Mouse (Mus musculus) lung, postnatal 10 days (tissue): ENCODE data around the gene Ctns.
A peak's percentile ranks its signal among the peaks of the same experiment; 100 is the strongest.

Source experiments
- DNase-seq: peaks from one replicate; pipeline ENCODE4 v3.0.0; 2021

Ctns gene

DNA sequence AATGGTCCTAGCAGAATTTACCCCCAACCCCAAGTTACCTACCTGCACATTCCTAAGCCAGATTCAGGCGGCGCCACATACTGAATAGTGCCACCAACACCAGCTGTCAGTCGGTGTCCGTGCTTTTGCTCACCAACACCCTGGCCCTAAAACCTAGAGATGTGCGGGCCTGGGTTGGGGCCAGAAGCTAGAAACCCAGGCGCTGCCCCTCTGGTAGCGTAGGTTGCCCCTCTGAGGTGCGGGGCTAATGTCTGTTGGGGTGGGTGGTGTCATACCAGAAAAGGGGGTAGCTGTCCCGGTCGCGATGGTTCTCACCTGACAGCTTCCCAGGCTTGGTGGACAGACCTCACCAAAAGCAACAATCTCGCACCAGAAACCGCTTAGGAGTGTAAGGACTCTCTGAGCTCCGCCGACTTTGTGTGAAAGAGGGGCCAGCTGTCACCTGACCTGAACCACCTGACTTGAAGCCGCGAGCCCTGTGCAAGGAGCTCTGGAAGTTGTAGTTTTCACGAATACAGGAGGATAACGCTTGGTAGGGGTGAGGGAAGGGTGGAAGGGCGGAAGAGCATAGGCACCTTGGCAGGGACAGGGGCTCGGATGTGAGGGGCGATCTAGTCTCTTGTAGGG is at the start of gene Ctns:
Gene Ctns, minus strand, starts transcription at position 440 of the 627 bp plus-strand sequence.
- DNase-seq = peak; percentile 89

DNA sequence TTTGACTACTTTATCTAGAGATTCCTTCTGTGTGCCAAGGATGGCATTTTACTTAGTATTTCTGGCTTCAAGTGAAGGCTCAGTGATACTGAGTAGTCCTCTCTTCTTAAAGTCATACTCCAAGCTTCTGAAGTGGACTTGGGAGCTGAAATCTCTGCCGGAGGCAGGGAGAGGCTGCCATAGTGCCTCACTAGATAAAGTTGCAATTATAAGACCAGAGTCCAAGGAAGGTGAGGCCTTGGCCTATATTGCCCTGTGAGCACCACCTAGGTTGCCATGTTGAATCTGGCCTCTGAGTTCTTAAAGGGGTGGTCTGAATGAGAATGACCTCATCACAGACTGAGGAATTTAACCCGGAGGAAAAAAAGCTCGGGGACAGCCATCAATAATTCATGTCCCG is 43.9 kb upstream of the Ctns start:
- DNase-seq = no peak

DNA sequence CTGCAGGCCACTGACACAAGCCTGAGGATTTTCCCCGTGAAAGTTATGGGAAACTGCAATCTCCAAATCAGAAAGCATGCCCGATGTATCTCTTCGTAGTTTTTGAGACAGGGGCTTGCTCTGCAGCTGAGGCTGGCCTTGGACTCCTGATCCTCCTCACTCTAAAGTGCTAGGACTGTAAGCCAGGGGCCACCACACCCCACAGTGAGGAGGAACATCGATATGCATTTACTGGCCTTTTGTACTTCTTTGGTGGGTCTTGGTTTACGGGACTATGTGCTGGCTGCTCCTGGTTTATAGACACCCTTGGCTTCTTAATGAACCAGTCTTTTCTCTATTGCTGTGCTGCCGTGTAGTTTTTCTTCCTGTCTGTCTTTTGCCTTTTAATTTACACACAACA is 43.4 kb upstream of the Ctns start:
- DNase-seq = no peak

DNA sequence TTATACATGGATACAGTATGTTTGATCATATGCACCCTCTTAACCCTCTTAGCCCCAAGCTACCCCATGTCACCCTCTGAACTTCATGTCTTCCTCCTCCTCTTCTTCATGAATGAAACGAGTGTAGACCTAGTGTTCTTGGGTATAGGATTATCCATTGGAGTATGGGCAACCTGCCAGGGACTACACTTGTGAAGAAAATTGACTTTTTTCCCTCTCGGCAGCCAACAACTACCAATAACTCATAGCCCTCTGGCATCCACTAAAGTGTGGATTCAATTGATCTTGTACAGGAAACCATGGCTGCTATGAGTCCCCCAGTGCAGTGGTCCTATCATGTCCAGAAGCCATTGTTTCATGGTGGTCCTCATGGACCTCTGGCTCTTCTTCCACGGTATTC is 37.9 kb upstream of the Ctns start:
- DNase-seq = no peak

DNA sequence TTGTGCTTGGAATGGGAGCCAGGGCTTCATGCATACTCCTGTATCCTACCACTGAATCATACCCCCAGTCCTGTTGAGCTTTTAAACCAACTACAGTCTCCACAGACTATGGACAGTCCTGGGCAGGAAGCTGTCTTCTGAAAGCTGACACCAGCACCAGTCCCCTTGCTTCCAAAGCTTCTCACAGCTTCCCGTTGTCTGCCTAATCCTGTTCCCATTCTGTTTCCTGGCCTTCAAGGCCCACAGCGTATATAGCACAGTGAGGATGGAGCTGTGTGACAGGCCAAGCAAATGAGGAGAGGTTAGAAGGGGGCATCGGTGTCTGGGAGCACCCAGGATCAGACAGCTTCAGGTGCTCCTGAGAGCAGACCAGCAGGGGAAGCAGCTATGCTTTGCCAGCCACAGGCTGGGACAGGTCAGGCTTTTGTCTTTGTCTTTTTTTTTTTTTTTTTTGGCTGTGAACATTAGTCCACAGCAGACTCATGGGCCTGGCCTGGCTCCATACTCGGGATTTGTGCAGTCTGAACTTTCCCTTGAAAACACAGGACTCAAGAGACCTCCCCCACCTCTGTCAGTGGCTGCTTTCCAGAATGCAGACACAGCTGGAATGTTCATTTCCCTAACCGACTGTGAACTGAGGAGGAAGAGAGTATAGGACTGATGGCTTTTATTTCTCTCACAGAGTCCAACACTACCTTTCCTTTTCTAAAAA is 37.3 kb upstream of the Ctns start:
- DNase-seq = peak; percentile 73

DNA sequence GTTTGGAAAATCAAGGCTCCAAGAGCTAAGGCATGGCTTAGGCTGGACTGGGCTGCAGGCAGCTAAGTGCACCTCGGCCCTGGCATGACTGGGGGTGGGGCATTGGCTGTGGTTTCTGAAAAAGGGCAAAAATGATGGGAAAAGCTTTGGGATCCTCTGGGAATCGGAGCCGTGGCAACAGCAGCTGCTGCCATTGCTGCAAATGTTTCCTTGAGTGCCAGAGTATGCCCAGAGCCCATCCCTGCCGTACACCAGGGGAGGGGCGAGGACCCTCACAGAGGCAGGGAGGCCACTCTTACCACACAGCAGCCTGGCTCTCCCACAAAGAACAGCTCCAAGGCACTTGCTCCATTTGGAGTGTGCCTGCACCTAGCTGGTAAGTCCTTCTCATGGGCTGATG is 35.1 kb upstream of the Ctns start, which contains the start of gene Trpv1:
Gene Trpv1, plus strand, starts transcription at position 301 of the 400 bp plus-strand sequence.
- no peak for DNase-seq

DNA sequence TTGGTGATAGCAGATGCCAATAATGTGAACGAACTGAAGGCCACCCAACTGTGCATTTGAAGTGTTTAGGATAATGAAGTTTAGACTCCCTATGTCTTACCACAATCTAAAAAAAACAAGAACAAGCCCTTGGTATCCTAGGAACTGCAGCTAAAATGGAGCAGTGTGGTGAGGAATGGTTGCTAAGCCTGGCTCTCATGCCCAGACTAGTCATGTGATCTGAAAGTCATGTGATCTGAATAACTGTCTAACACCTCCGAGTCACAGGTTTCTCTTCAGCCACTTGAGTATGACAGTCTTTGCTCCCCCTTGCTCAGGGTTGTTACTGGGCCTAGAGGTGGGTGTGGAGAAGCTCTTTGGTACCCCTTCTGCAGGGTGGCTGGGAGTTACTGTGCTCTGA is 33.7 kb upstream of the Ctns start:
- no peak for DNase-seq

DNA sequence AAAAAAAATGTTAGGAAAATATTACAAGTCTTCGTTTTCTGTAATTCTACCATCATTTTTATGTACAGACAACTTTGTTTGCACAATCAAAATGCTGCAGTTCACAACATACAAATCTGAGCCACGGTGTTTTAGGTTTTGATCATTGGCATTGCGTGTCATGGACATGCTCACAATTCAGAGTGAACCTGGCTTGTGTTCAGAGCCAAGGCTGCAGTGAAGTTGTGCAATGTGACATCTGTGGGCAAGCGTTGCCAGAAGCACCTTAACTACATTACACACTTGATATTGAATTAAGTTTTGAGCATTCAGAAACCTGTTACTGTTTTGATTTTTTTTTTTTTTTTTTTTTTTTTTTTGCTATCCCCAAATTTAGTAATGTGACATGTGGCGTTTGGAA is 31.2 kb upstream of the Ctns start:
- DNase-seq = no peak

DNA sequence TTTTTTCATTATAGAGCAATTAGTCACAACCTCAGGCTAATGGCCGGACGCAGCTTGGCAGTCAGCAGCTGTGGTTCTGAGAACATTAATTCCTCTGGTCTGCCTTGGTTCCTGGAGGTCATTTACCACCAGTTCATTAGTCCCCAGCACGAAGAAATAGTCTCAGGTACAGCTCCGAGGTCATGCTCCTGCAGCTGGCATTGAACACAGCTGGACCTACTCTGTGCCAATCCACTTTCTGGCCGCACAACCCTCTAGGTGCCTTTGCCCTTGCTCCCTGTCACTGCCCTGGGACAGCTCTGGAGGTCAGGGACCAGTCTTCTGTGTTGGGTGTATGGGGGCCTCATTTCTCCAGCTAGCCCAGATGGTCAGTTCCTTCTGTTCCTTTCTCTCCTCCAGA is 30.0 kb upstream of the Ctns start:
- no peak for DNase-seq

DNA sequence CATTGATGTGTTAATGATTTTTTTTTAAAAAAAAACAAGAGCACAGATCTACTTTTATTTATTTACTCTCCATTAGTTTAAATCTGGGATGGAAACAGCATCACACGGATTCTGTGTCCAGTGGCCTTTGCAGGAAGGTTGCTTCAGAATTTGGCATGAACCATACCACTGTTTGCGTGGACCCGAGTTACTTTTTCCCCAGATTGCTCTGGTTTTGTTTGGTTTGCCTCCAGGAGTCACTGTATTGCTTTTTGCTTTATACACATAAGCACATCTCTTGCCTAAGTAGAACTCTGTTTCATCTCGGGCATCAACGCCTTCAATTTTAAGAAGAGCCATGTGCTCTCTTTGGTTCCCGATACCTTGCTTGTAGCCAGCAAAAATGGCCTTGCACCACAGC is 27.0 kb upstream of the Ctns start:
- DNase-seq = no peak

DNA sequence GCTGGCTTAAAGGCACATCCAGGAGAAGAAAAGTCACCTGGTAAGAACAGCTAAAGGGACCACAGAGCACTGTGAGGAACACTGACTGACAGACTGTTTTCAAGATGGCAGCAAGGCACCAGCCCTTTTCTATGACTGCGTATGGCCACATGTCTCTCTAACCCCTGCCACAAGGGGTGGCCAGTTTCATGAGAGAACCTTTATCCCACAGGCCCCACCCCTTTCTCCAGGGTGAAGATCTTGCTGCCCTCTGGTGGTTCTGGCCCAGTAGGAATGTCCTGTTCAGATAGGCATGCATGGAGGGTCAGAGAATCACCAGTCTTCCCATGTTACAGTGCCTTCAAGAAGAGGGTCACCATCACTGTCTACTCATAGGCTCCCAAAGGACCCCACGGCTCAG is 25.1 kb upstream of the Ctns start:
- peak; percentile 65 for DNase-seq

DNA sequence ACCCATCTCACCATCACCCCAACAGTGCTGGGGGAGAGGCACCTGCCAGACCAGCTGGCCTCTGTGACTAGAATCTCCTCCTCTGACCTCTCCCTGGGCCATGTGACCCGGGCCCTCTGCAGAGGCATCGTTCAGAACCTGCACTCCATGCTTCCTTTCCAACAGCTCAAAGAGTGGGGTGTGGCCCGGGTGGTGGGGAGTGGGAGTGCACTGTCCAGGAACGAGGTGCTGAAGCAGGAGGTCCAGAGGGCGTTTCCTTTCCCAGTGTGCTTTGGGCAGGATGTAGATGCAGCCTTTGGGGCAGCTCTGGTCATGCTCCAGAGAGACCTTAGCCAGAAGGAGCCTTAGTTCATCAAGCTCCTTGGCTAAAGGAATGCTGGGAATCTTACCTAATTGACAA is 24.0 kb upstream of the Ctns start:
- no peak for DNase-seq

DNA sequence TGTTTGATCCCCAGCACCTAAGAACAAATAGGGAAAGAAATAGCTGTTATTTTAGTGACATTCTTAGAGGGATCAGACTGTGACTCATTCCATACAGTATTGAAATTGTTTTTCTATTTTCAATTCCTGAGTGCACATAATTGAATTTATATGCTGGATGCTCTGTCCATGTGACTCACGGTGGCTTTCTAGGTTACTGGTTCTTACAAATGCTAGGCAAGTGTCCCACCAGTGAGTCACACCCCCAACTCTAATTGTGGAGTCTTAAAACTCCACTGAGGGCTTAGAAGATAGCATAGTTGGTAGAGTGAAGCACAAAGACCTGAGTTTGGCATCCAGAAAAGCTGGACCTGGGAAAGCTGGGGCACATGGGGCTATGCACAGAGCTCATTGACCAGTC is 21.8 kb upstream of the Ctns start:
- DNase-seq = no peak

DNA sequence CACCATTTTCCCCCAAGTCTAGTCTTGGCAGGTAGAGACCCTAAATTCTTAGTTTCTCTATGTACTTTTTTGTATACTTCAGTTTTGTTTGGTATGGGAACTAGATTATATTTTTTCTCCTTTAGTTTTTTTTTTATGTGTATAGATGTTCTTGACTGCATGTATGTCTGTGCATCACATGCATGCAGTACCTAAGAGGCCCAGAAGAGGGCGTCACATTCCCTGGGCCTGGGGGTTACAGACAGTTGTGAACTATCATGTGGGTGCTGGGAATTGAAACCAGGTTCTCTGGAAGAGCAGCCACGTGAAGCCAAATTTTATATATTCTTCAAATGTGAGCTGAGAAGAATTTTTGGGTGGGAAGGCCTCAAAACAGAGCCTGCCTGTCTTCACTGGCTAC is 20.8 kb upstream of the Ctns start:
- DNase-seq = no peak

DNA sequence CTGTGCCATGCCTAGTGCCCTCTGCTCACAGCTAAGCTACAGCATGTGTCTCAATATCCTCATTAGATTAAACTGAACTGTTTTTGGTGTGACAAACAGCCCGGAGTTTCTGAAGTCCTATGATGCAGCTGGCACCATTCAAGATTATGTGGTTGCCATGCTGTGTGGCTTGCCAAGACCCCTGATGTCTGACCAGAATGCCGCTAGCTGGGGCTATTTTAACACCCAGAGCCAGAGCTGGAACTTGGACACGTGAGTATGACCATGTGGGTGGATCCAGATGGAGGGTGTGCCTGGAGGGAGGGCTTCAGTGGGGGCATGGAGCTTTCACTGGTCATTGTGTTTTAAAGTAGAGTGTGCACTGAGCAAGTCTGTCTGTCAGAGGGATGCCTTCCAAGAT is 15.1 kb upstream of the Ctns start:
- DNase-seq = no peak

DNA sequence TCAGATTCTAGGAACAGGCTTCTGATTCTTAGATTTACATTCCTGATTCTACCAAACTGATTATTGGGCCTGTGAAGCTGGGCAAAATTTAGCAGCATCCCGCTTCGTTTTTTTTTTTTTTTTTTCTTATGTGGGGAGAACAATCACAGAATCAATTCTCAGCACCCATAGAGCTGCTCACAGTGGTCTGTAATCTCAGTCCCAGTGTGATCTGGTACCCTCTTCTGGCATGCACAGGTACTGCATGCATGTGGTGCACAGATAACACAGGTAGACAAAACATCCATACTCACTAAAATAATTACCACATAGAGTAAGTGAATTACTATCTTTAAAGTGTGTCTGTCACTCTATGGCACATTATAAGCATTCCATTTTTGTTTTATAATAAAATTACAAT is 8.8 kb upstream of the Ctns start:
- DNase-seq = no peak

DNA sequence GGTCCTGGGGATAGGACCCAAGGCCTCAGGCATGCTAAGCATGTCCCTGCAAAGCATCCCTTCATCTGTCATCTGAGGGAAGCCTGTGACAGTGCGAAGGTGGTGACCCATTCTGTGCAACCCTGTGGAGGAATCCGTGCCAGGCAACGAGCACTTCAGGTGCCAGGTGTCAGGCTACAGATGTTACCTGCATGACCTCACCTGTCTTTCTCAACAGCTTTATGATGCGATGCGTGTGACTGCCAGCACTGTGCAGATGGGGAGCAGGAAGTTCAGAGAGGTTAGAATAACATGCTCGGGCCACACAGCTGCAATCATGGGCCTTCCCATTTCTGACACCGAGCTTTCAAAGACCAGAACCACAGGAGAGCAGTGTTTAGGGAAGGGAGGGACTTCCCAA is 6.4 kb upstream of the Ctns start:
- no peak for DNase-seq

DNA sequence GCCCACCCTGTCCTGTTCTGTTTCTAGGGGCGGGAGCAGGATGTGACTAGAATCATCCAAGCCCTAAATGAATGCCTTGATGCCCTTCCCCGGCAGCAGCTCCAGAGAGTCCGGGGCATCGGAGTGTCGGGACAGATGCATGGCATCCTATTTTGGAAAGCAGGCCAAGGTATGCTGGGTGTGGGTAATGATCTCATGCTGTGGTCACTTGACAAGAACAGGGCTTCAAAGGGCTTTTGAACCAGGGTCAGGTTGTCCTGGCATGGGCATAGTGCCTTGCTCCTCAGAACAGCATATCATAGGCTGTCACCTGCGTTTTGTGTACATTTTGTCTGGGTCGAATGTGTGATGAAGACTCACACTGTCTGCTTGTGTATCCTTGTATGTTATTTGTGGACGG is 5.1 kb upstream of the Ctns start:
- DNase-seq = no peak

DNA sequence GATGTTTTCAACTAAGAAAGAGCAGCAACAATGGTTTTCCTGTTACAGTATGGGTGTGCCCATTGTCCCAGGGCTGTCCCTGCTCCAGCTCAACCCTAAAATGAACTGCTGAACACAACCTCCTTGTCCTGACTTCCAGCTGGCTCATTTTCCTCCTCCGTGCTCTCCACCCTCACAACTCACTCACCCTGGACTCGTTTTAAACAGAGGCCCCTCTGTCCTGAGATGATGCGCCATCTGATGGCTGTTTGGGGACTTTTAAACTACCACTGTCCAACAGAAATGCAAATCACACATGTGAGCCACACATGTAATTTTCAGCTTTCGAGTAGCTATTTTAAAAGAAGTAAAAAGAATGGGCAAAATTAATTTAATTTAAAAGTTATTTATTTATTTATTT is 2.8 kb upstream of the Ctns start:
- DNase-seq = peak; percentile 38

DNA sequence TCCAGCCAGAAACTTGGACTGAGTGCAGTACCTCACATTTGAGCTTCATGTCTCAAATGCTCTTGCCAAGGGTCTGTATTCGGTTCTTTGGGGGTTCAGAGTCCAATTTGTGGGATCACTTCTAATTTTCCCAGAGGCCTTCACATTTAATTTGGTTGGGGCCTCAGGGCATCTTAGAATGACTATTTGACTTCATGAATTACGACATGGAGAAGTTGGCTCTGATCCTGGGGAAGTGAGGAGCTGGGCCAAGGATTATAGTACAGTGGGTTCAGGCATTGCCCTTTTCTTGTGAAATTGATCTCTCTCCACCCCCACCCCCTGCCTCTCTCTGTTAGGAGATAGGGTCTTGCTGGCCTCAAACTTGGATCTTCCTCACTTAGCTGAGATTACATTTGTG is 2.2 kb upstream of the Ctns start:
- DNase-seq = peak; percentile 30

DNA sequence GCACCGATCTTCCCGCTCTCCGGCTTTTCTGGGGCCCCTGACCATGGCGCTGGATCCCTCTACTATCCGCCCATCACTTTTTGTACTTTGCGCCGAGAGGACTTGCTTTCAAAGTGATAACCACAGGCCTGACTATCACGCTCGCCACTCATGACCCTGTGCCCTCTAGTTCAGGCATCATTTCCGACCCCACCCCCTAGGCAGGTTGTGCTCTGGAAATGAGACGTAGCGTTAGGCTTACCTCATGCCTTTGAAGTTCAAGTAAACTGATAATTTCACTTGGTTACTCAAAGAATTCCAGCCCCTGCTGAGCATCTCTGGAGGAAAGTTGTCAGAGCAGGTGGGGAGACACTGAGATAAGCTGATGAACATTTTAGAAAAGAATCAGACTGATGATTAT is 1.0 kb upstream of the Ctns start:
- no peak for DNase-seq

DNA sequence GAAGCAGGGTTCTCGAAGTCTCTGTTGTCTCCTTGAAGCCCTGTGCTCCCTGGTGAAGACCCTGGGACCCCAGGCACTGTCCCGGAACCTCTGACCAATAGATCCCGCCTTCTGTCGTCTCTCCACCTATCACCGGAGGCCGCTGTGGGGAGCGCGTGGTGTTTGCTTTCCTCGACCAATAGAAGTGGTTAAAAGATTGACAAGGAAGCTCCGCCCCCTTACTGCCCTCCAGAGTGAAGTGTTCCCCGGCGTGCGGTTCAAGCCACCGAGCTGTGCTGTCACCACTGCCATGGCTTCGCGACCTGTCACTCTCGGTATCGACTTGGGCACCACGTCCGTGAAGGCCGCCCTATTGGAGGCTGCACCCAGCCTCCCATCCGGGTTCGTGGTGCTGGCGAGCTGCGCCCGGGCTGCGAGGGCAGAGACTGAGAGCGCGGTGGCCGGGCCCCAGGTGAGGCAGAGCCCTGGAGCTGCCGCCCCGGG is 429 bp upstream of the Ctns start, which contains the start of gene Shpk:
Gene Shpk, plus strand, starts transcription at position 231 of the 483 bp plus-strand sequence.
- peak; percentile 98 for DNase-seq

DNA sequence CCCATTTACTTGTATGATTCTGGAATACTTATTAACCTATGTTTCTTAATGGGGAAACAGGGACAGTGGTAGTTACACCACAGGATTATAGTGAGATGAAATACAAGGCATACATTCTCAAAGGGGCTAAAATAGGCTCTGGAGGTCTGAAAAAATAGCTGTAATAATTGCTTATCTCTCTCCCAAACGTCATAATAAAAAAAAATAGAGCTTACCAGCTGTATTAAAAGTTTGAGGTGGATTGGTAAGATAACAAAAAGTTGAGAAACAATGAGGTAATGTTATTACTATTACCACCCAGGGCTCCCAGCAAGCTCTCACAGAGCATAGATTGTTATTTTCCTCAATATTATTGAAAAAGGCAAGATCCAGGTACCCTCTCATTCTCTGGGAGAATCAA is 652 bp downstream of the Ctns start:
- no peak for DNase-seq

DNA sequence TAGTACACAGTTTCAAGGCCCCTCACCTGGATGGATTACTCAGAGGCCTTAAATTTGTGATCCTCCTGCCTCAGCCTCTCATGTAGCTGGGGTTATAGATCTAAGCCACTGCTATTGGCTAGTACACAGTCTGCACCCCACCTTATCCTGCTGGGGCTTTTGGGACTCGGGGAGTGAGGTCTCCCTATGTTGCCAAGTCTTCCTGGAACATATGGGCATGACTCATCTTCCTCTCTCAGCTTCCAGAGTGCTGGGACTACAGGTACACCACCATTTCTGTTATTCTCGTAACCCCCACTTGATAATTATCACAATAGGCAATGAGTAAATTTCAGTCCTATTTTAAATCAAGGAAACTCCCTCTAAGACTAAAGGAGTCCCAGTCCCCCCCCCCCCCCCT is 4.4 kb downstream of the Ctns start:
- DNase-seq = no peak

DNA sequence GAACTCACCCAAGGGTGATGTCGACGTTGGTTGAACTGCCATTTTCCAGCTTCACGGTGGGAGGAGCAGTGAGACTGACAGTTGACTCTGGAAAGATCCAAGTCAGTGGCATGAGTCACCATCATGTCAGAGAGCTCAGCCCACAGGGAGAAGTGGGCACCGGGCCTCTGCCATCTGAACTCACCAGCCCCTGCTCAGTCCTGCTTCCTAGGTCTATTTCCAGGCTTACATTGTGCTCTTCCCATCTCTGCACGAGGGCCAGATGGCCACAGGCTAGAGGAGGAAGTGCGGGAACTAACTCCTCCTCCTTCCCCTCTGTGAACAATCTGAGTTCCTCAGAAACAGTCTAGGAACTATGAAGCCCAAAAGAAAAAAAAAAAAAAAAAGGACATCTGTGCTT is 5.8 kb downstream of the Ctns start:
- no peak for DNase-seq
